Mouse (Mus musculus): ENCODE results near the gene Kif18b. TPM values are rescaled to one million over a fixed set of nuclear protein-coding genes. Genes with fewer than 3 reads are reported as not detected.

Kif18b gene
- 0.19 TPM in 1 of 3 replicates, not detected in the others for total RNA-seq (2017)

- peak; percentile 100 for ATAC-seq (replicated peaks; ENCODE audit: insufficient number of reproducible peaks, low FRiP score, low TSS enrichment, poor library complexity, severe bottlenecking)
Observed at GRCm38 (mm10) chr11:102924557-102925350, at the start of gene Kif18b. TSS of gene Kif18b (minus strand) at chr11:102925124.

GRCm38 (mm10) chr11:102972326-102972725 lies 47.4 kb upstream of the Kif18b start:
- ATAC-seq (replicated peaks; ENCODE audit: insufficient number of reproducible peaks, low FRiP score, low TSS enrichment, poor library complexity, severe bottlenecking): no peak

- ATAC-seq (replicated peaks; ENCODE audit: insufficient number of reproducible peaks, low FRiP score, low TSS enrichment, poor library complexity, severe bottlenecking): no peak
Observed at GRCm38 (mm10) chr11:102971604-102972003, 46.7 kb upstream of the Kif18b start.

DNA sequence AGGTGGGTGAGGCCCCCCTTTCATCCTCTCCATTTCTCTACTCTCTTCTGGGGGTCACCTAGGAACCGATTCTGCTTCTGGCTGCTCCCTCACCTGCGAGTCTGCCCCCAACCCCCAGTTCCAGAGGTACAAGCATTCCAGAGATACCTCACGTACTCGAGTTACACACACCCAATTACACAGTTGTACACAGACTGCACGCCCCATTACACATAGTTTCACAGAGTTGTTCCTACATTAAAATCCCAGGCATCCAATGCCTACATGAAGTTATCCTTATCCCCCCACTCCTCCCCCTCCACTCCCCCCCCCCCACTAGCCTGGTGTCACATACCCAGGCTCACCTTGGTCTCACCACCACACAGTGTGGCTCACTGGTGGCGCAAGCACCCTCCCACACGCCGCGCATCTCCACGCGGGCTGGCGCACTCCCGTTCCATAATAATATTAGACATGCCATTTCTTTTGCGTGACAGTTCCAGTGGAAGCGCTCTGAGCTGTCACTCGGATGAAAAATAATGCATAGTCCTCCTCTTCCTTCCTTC lies 39.7 kb upstream of the Kif18b start:
- no peak for ATAC-seq (replicated peaks; ENCODE audit: insufficient number of reproducible peaks, low FRiP score, low TSS enrichment, poor library complexity, severe bottlenecking)

DNA sequence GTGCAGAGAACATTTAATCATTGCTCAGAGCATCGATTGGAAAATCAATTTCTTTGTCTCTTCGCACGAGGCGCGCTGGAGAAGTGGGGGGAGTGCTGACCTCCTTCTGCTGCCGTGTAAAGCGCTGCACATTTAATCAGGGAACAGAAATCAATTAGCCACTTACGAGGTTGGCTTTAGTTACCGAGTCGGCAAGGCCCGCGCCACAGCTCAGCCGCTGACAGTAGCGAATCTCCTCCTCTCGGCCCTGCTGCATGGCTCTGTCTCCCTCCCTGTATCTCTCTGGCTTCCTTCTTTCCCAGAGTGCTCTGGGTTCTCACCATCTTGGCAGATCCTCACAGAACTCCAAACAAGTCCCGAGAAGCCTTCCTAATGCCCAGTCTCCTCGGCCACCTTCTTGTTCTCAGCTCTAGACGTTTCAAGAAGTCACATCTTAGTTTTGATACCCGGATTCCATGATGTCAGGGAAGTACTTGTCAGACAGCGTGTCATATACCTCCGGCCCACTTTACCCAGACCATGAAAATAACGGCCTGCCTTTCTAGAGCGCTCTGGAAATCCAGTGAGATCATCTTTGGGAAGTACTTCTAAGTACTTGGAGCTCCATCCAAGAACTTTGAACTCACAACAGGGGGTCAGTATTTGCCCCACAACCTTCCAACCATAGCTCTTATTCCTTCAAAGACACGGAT lies 39.1 kb upstream of the Kif18b start:
- ATAC-seq (replicated peaks; ENCODE audit: insufficient number of reproducible peaks, low FRiP score, low TSS enrichment, poor library complexity, severe bottlenecking): no peak

DNA sequence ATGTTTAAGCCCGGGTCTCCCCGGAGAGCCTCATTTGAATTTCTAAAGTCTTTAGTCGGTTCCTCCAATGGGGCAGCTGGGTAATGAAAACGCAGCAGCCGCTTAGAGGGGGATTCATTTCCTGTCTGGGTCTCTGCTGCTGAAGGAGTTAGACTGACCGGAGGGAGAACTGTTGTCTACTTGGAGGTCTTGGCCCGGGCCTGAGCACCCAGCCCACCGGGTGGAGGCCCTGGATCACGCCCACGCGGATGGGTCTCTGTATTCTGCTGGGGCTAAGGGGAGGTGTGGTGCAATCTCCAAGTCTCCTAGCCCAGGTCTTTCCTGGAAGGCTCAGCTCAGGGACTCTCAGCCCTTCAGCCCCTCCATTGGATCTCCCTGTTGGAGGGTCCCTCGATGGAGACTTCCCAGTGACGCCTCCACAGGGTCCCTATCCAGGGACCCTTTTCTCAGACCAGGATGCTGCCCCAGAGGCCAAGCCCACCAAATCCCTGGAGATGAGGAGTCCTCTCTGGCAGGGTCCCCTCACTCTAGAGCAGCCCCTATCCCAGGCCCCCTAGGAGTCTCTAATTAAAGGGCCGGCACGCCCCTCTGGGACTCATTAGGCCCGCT lies 38.4 kb upstream of the Kif18b start:
- ATAC-seq (replicated peaks; ENCODE audit: insufficient number of reproducible peaks, low FRiP score, low TSS enrichment, poor library complexity, severe bottlenecking): no peak

DNA sequence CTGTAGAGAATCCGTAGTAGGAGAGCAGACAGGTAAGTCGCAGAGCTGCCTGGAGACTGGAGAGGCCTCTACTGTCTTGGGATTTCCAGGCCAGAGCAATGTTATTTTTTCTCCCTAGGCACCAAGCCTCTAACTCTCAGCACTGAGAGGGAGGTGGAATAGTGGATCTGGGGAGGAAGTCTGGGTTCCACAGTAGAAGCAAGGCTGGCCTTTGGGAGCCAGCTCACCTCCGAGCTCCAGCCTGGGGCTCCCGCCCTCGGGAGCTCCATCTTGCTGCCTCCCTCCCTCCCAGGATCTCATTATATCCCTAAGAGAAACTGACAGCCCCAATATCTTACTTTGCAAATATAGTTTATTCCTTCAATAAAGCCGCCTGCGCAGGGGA lies 37.9 kb upstream of the Kif18b start:
- ATAC-seq (replicated peaks; ENCODE audit: insufficient number of reproducible peaks, low FRiP score, low TSS enrichment, poor library complexity, severe bottlenecking): no peak

- ATAC-seq (replicated peaks; ENCODE audit: insufficient number of reproducible peaks, low FRiP score, low TSS enrichment, poor library complexity, severe bottlenecking): no peak
Observed at GRCm38 (mm10) chr11:102961082-102961481, 36.2 kb upstream of the Kif18b start.

DNA sequence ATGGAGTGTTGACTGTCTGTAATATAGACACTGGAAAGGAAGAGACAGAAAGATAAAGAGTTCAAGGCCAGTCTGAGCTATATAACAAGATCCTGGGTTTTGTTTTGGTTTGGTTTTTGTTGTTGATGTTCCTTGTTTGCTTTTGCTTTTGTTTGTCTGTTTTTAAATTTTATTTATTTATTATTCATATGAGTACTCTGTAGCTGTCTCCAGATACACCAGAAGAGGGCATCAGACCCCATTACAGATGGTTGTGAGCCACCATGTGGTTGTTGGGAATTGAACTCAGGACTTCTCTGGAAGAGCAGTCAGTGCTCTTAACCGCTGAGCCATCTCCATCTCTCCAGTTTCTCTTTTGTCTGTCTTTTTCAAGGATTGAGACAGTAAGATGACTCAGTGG lies 33.9 kb upstream of the Kif18b start:
- no peak for ATAC-seq (replicated peaks; ENCODE audit: insufficient number of reproducible peaks, low FRiP score, low TSS enrichment, poor library complexity, severe bottlenecking)

GRCm38 (mm10) chr11:102958431-102958830 lies 33.5 kb upstream of the Kif18b start:
- ATAC-seq (replicated peaks; ENCODE audit: insufficient number of reproducible peaks, low FRiP score, low TSS enrichment, poor library complexity, severe bottlenecking): no peak

DNA sequence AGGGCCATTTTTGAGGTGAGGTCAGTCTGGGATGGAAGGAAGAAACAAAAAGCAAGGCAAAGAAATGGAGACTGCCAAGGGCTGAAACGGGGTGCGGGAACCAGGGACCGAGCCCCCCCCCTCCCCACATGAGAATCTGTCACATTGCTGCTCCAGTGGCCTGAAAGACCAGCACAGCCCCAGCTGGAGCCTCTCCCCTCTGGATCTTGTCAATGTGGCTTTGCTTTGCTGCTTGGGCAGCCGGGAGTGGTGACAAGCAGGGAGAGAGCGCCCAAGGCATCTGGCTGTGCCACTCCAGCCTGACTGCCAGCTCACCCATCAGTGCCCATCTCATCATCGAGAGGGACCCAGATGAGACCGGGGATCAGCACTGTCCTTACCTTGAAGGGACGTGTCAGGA lies 32.8 kb upstream of the Kif18b start:
- ATAC-seq (replicated peaks; ENCODE audit: insufficient number of reproducible peaks, low FRiP score, low TSS enrichment, poor library complexity, severe bottlenecking): no peak

DNA sequence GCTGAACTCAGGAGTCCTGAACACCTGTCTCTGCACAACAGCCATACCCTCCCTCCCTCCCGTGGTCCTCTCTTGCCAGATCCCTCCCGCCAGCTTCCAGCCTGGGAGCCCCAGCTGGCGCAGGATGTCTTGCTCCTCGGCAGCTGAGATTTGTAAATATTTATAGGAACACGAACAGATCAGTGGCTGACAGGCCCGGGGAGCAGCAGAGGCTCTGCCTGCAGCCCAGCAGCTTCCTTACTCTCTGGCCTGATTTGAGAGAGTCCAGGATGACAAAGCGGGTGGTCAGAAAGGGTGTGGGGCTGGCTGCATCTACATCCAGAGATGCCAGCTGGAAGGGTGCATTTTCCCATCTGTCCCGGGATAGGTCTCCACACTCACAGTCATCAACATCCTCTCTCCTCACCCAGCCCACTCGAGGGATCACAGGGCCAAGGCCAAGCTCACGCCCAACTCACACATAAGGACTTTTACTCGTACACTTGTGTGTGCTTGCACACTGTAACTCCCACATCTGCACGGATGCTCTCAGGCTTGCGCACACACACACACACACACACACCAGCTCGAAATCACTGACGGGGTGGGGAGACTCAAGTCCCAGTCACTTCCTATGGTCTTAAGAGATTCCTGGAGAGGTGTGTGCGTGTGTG lies 32.2 kb upstream of the Kif18b start:
- no peak for ATAC-seq (replicated peaks; ENCODE audit: insufficient number of reproducible peaks, low FRiP score, low TSS enrichment, poor library complexity, severe bottlenecking)

GRCm38 (mm10) chr11:102952922-102953321 lies 28.0 kb upstream of the Kif18b start:
- no peak for ATAC-seq (replicated peaks; ENCODE audit: insufficient number of reproducible peaks, low FRiP score, low TSS enrichment, poor library complexity, severe bottlenecking)

- ATAC-seq (replicated peaks; ENCODE audit: insufficient number of reproducible peaks, low FRiP score, low TSS enrichment, poor library complexity, severe bottlenecking): no peak; the same call in 1 of the 2 replicates
Observed at GRCm38 (mm10) chr11:102948043-102948961, 23.4 kb upstream of the Kif18b start.

DNA sequence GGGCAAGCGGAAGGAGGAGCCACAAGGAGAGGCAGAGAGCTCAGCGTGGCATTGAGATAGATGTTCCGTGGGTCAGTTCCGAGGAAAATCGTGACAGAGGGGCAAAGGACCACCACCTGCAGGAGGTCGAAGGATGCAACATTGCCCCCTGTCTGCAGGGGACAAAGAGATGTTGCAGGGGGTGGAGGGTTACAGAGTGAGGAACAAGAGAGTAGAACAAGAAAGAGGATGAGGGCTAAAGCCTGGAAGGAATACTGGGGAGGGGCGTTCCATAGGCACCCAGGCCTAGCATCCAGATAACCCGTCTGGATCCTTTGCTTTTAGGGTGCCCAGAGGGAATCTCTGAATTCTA lies 22.0 kb upstream of the Kif18b start:
- no peak; the same call in 1 of the 2 replicates for ATAC-seq (replicated peaks; ENCODE audit: insufficient number of reproducible peaks, low FRiP score, low TSS enrichment, poor library complexity, severe bottlenecking)

DNA sequence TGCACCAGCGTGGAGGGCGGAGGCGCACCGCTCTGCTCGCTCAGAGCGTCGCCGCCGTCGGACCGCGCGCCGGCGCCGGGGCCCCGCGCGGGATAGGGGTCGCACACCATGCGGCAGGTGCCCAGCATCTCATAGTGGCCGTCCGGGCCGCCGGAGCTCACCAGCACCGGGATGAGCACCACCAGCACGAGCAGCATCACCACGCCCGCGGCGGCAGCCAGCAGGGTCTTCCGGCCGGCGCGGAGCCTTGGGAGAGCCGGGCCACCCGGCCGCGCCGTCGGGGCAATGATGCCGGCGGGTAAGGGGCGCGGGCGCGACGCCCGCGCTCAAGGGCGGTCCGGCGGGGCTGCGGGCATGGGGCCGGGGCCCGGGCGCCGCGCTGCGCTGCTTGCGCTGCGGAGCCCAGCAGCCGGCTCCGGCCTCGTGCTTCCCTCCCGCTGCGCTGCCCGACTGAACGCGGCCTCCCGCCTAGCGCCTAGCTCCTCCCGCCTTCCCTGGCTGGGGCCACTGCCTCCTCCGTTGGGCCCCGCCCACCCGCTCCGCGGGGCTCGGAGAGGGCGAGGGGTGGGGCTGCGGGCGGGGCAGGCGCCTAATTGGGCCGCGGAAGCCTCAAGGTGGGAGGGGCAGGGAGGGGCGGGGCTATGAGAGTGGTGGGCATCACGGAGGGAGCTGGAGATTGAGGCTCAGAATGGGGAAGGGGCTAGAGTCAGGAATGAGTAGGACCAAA lies 21.5 kb upstream of the Kif18b start, which contains the start of gene C1ql1:
TSS of gene C1ql1 (minus strand) at position 424 of the 727 bp plus-strand sequence.
- ATAC-seq (replicated peaks; ENCODE audit: insufficient number of reproducible peaks, low FRiP score, low TSS enrichment, poor library complexity, severe bottlenecking): peak; percentile 52

Data from monocyte, adult 5-6 weeks (primary cell).